Mouse (Mus musculus) G1E-ER4 (cell line): Measurements from ENCODE around the gene Lyrm1. TPM values are rescaled to one million over a fixed set of nuclear protein-coding genes. Genes with fewer than 3 reads are reported as not detected.

Source experiments
- GATA1 ChIP-seq: IDR thresholded peaks from one replicate; pipeline ENCODE4 v1.8.0; 2012; ENCODE audit warnings: low read length, inconsistent platforms
- polyA plus RNA-seq: library from polyadenylated mRNA; stranded (reverse); fragments of >175 nt; gene quantifications from 2 replicates; pipeline ENCODE4 v1.2.3, GENCODE M21; 2012

The Lyrm1 gene
- polyA plus RNA-seq, 1 experiment: 1.1 TPM

DNA sequence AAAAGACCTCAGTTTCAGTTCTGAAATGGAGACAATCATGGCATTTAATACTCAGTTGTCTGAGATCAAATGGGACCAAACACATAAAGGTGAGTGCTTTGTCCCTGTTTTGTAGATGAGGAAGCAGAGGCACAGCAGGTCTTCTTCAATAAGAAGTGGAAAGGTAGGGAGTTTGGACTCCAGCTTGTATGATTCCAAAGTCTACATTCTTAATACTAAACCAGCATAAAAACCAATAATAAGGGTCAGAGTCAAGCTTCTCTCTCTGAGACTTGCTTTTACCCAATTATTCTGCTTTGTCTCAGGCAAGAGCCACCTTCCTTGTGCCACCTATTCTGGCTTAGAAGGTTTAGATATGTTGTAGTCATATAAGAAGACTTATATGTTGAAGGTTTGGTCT, 82.9 kb downstream of the Lyrm1 start:
- no peak for TF ChIP-seq GATA1

DNA sequence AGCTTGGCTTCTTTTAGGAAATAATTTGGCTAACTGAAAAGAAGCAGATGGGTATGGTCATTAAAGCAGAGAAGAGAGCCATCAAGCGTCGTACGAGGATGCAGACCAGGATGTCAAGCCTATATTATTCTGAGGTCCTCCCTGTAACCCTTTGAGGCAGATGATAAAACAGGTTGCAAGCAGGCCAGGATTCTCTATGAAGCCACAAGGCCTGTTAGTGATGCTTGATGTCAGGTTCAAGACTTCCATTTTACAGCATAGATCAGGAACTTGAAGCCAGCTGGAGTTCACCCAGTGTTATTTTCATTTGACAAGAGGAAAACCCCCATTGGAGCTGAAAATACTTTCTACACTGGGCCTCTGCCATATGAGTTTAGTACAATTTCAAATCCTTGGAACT, 84.5 kb downstream of the Lyrm1 start:
- TF ChIP-seq GATA1: no peak

DNA sequence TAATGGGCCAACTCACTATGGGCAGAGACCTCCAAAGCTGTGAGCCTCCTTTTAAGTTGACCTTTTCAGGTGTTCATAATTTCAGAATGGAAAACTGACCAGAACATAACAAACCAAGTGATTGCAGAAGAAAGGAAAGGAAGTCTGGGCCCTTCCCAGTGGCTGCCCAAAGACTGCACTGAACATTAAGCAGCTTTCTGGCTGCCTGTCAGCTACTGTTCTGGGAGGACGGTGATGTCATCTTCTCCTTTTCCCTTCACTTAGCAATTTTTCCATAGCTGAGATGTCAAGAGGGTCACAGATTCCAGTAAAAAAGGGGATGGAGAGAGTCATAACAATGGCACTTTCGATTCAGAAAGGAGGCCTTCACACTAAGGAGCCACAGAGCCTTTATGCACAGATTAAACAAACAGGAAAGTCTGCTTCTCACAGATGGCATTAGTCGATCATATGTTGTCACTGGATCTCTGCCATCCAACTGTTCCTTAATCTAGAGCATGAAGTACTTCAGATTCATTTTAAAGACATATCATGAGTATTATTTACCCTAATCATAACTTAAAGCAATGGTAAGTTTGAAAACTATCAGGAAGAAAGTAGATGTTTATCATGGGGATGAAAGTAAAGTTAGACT, 89.7 kb downstream of the Lyrm1 start:
- no peak for TF ChIP-seq GATA1

DNA sequence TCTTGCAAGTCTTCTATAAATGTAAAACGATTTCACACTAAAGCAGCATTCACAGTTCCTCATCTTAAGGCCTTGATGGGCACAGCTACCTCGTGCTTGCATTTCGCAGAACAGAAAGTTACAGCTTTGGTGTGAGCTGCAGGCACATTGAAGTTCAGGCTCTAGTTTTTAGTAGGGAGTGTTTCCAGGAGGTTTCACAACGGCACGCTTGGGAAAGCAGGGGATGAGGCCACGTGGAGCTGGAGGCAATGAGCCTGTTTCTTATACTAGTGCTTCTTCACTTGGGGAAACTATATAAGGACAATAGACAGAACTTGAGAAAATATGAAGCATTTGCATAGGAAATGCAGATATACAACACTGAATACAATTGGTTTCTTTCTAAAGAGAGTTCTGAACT, 101.4 kb downstream of the Lyrm1 start:
- TF ChIP-seq GATA1: no peak

Other genes starting within 250 kb of the Lyrm1 start
- gene Acsm4, start 205.8 kb upstream of the Lyrm1 start, polyA plus RNA-seq: not detected in 2 replicates
- 72.7 and 84.7 TPM in 2 replicates for gene Thumpd1, start 175.1 kb upstream of the Lyrm1 start, polyA plus RNA-seq
- not detected in 2 replicates for gene Acsm3, start 134.9 kb upstream of the Lyrm1 start, polyA plus RNA-seq
- 3.0 and 3.9 TPM in 2 replicates for gene Rexo5, start 101.9 kb upstream of the Lyrm1 start, polyA plus RNA-seq
- gene Eri2, start 101.8 kb upstream of the Lyrm1 start, polyA plus RNA-seq: 0.95 and 1.1 TPM in 2 replicates
- gene Dcun1d3, start 437 bp downstream of the Lyrm1 start, polyA plus RNA-seq: 3.1 and 4.4 TPM in 2 replicates
- not detected in 2 replicates for gene Dnah3, start 199.4 kb downstream of the Lyrm1 start, polyA plus RNA-seq
- not detected in 2 replicates for gene Tmem159, start 206.5 kb downstream of the Lyrm1 start, polyA plus RNA-seq
- not detected in 2 replicates for gene Zp2, start 249.4 kb downstream of the Lyrm1 start, polyA plus RNA-seq